Mouse (Mus musculus) adrenal gland, postnatal 36 days (tissue): ENCODE results near the gene Zcchc9. TPM values are rescaled to one million over a fixed set of nuclear protein-coding genes. Genes with fewer than 3 reads are reported as not detected.
A peak's percentile ranks its signal among the peaks of the same experiment; 100 is the strongest.

Experiments
- DNase-seq, 2 experiments: peaks; one replicate each; pipeline ENCODE4 v3.0.0; 2021; ENCODE audit warnings: mixed read lengths in 1 of 2
- microRNA-seq: library from miRNA; unstranded; fragments of <30 nt; microRNA quantifications from one replicate; pipeline ENCODE4 v1.2.0, GENCODE M21; 2021
- total RNA-seq, 2 experiments: library from RNA; stranded (reverse); gene quantifications; 2 replicates each; pipeline ENCODE4 v1.2.3; 2021

Zcchc9 gene
- total RNA-seq, 2 experiments from 2014 or later: 41.1 to 64.2 TPM

GRCm38 (mm10) chr13:91761654-91762445 is 45.7 kb downstream of the Zcchc9 start:
- DNase-seq: peak; percentile 26 to 36

GRCm38 (mm10) chr13:91760302-91761050 is 47.0 kb downstream of the Zcchc9 start:
- peak; percentile 11 to 41 for DNase-seq

- DNase-seq: peak in 1 of 2 experiments; percentile 18
Observed at GRCm38 (mm10) chr13:91759791-91760190, 47.7 kb downstream of the Zcchc9 start.

- DNase-seq: no peak
Observed at GRCm38 (mm10) chr13:91758316-91759048, 49.0 kb downstream of the Zcchc9 start.

GRCm38 (mm10) chr13:91756230-91756629 is 51.3 kb downstream of the Zcchc9 start:
- peak; percentile 74 for DNase-seq

- no peak for DNase-seq
Observed at GRCm38 (mm10) chr13:91754762-91755161, 52.7 kb downstream of the Zcchc9 start.

GRCm38 (mm10) chr13:91753724-91754123 is 53.8 kb downstream of the Zcchc9 start:
- DNase-seq: no peak

GRCm38 (mm10) chr13:91749981-91750380 is 57.5 kb downstream of the Zcchc9 start:
- no peak for DNase-seq

- no peak for DNase-seq
Observed at GRCm38 (mm10) chr13:91748401-91748800, 59.1 kb downstream of the Zcchc9 start.

Small RNA genes lying within 50 kb of the gene (microRNA-seq; reads per million reads assigned to microRNA genes)
- not detected for gene Gm27656

Other genes with a start within 250 kb of the Zcchc9 start
- gene Acot12, start 66.2 kb downstream of the Zcchc9 start, total RNA-seq: 1 to 10 TPM in 1 of 2 experiments, under 1 TPM in 1; 0.56 to 2.5 TPM
- not detected for gene Ckmt2, start 69.2 kb upstream of the Zcchc9 start, total RNA-seq